Mouse (Mus musculus): ENCODE results near the gene Tenm4. TPM values are rescaled to one million over a fixed set of nuclear protein-coding genes. Genes with fewer than 3 reads are reported as not detected.

The Tenm4 gene
- polyA plus RNA-seq, 1 experiment from 2014 or later, result 36.3 TPM

- WGBS, result 49% methylated on average over 3 of the region's 3 CpGs
- no peaks in the 10 kb centered on the region for H3K9me3 ChIP-seq
- no peak overlapping the region for H3K9ac ChIP-seq
- no peak overlapping the region for H3K4me3 ChIP-seq
- 0 out of 2 replicates have a peak, but pooled peaks cover 2% of the 10 kb centered on the region for H3K4me1 ChIP-seq
- H3K4me2 ChIP-seq, result no peak overlapping the region
- H3K27me3 ChIP-seq, result no peaks in the 10 kb centered on the region
- no peak overlapping the region for H3K27ac ChIP-seq
- ATAC-seq (ENCODE audit: insufficient number of reproducible peaks, low FRiP score, low TSS enrichment, low read depth), result no peak
- no peaks in the 10 kb centered on the region for H3K36me3 ChIP-seq
Observed at GRCm38 (mm10) chr7:96363311-96363710, 192.3 kb downstream of the Tenm4 start.

DNA sequence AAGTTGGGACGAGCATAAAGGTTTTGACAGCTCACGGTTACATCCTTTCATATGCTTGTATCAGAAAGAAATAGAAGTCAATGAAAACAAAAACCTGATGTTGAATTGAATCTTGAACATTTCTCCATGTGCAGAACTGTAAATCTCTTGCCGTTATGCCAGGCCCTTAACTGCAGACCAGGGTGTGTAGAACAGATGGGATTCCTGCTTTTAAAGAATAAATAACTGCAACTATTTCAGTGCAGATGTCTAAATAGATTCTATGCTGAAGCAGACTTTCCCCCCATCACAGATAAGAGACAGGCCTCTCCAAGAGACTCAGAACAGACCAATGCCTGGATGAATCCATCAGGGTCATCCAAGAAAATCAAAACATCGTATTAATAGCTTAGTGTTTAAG, 198.9 kb downstream of the Tenm4 start:
- Histone ChIP-seq H3K4me2 (no peak overlapping the region), H3K27me3 (no peaks in the 10 kb centered on the region), H3K27ac (no peak overlapping the region), H3K9ac (no peak overlapping the region), H3K36me3 (no peaks in the 10 kb centered on the region), H3K4me1 (peaks cover 10% of the 10 kb centered on the region; the same call in 1 of the 2 replicates), H3K4me3 (no peak overlapping the region), H3K9me3 (no peaks in the 10 kb centered on the region)
- whole genome bisulfite sequencing, result 78% methylated on average over 4 of the region's 4 CpGs
- ATAC-seq (ENCODE audit: insufficient number of reproducible peaks, low FRiP score, low TSS enrichment, low read depth), result no peak

GRCm38 (mm10) chr7:96374004-96374663, 203.1 kb downstream of the Tenm4 start:
- H3K4me2 ChIP-seq, result no peak overlapping the region
- no peak for ATAC-seq (ENCODE audit: insufficient number of reproducible peaks, low FRiP score, low TSS enrichment, low read depth)

GRCm38 (mm10) chr7:96375507-96375906, 204.5 kb downstream of the Tenm4 start:
- no peak overlapping the region for H3K9ac ChIP-seq
- 31% methylated on average over 6 of the region's 6 CpGs for WGBS
- H3K4me2 ChIP-seq, result no peak overlapping the region
- H3K4me1 ChIP-seq, result peaks cover 36% of the 10 kb centered on the region
- ATAC-seq (ENCODE audit: insufficient number of reproducible peaks, low FRiP score, low TSS enrichment, low read depth), result 0 out of 2 replicates have a peak, but pooled peaks have one; percentile 49
- no peak overlapping the region for H3K27ac ChIP-seq
- no peaks in the 10 kb centered on the region for H3K36me3 ChIP-seq
- no peaks in the 10 kb centered on the region for H3K27me3 ChIP-seq
- H3K4me3 ChIP-seq, result no peak overlapping the region
- H3K9me3 ChIP-seq, result no peaks in the 10 kb centered on the region

More at GRCm38 (mm10) chr7:96374004-96374663, 203.1 kb downstream of the Tenm4 start:
- Histone ChIP-seq H3K4me3 (no peak overlapping the region), H3K27me3 (no peaks in the 10 kb centered on the region), H3K36me3 (no peaks in the 10 kb centered on the region), H3K9ac (no peak overlapping the region), H3K4me1 (peaks cover 36% of the 10 kb centered on the region), H3K9me3 (no peaks in the 10 kb centered on the region), H3K27ac (no peak overlapping the region)
- 61% methylated on average over 6 of the region's 6 CpGs for WGBS

- 26% methylated on average over 6 of the region's 6 CpGs for WGBS
- Histone ChIP-seq H3K27ac (no peak overlapping the region), H3K4me3 (no peak overlapping the region), H3K36me3 (no peaks in the 10 kb centered on the region), H3K9ac (no peak overlapping the region), H3K4me2 (no peak overlapping the region), H3K4me1 (peaks cover 8% of the 10 kb centered on the region), H3K9me3 (no peaks in the 10 kb centered on the region), H3K27me3 (no peaks in the 10 kb centered on the region)
- ATAC-seq (ENCODE audit: insufficient number of reproducible peaks, low FRiP score, low TSS enrichment, low read depth), result no peak
Observed at GRCm38 (mm10) chr7:96383686-96384528, 212.9 kb downstream of the Tenm4 start.

DNA sequence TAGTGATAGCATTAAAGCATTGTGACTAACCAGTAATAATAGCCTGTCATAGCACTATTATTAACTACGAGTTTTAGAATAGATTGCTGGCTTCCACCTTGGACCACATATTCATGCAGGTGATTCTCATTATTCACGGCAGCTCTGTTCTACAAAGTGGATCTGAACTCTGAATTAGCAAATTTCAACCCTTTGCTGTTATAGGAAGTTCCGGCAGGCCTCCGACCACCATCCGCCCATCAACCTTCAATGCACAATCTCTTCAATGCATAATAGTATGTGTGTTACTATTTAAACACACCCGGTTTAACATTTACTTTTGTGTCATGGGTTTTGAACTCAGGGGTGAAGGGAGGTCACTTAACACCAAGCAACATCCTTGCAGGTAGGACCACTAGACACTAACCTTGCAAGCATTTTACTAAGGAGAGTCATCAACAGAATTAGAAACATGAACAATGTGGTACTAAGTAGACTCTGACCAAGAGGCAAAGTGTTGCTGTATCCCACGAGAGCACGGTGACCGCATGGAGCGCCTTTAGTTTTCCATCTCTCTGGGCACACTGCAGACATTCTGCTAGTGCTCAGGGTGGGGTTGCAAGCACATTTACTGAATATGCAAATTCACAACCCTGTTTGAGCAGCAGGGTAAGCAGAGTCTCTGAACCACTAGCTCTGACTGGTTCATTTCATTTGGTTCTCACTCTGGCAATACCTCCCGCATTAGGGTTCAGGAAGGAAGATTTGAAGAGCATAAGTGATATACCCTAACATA, 213.9 kb downstream of the Tenm4 start:
- ATAC-seq (ENCODE audit: insufficient number of reproducible peaks, low FRiP score, low TSS enrichment, low read depth), result no peak
- H3K36me3 ChIP-seq, result no peaks in the 10 kb centered on the region
- peaks cover 8% of the 10 kb centered on the region for H3K4me1 ChIP-seq
- H3K27me3 ChIP-seq, result no peaks in the 10 kb centered on the region
- no peak overlapping the region for H3K4me3 ChIP-seq
- no peaks in the 10 kb centered on the region for H3K9me3 ChIP-seq
- 79% methylated on average over 11 of the region's 11 CpGs for WGBS
- H3K4me2 ChIP-seq, result no peak overlapping the region
- H3K9ac ChIP-seq, result no peak overlapping the region
- no peak overlapping the region for H3K27ac ChIP-seq

- Histone ChIP-seq H3K27me3 (no peaks in the 10 kb centered on the region), H3K36me3 (no peaks in the 10 kb centered on the region), H3K4me2 (no peak overlapping the region), H3K4me1 (peaks cover 8% of the 10 kb centered on the region), H3K9ac (no peak overlapping the region), H3K27ac (no peak overlapping the region), H3K4me3 (no peak overlapping the region), H3K9me3 (no peaks in the 10 kb centered on the region)
- no peak for ATAC-seq (ENCODE audit: insufficient number of reproducible peaks, low FRiP score, low TSS enrichment, low read depth)
- WGBS, result 73% methylated on average over 7 of the region's 7 CpGs
Observed at GRCm38 (mm10) chr7:96385850-96386249, 214.8 kb downstream of the Tenm4 start.

DNA sequence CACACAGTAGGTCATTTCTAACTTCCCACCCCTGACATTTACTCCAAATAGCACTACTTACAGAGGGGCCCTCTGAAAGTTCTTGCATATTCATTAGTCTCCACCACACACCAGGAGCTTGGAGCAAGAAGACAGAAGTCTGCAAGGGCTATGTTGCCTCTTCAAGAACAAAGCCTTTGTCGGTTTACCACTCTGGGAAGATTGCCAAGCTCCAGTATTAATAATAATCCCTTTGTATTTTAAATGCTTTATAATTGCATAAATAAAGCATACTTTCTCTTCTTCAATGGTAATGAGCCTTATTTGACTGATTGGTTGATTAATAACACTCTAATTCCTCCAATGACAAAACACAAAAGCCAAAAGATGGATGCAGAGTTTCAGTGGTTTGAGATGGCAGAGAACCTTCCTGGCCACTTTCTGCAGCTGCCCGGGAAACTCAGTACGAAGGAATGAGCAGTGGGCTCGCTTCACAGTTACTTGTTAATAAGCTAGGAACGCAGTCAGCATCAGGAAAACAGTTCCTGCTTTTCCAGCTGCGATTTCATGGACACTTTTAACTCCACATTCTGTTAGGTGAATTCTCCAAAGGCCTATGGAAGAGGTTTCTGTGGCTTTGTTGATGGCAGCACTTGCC, 219.1 kb downstream of the Tenm4 start:
- Histone ChIP-seq H3K4me1 (no peaks in the 10 kb centered on the region), H3K9me3 (no peaks in the 10 kb centered on the region), H3K27ac (no peak overlapping the region), H3K27me3 (no peaks in the 10 kb centered on the region), H3K4me2 (no peak overlapping the region), H3K9ac (no peak overlapping the region), H3K4me3 (no peak overlapping the region), H3K36me3 (no peaks in the 10 kb centered on the region)
- WGBS, result 27% methylated on average over 6 of the region's 6 CpGs
- no peak for ATAC-seq (ENCODE audit: insufficient number of reproducible peaks, low FRiP score, low TSS enrichment, low read depth)

DNA sequence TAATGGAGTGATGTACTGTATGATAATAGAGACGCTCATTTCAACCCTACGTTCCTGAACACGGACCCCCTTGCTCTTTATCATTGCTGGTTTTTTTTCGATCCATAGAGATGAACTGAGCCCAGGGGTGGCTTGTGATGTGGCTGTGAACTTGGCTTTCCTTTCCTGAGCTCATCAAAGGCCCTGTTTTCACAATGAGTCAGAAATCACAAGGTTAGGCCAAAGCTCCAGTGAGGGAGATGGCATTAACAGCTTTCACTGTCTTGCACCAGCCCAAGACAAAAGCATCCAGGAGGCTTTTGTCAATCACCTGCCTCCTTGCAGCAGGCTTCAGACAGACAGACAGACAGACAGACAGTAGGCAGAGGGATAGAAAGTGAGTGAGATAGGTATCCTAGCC, 219.8 kb downstream of the Tenm4 start:
- H3K4me3 ChIP-seq, result no peak overlapping the region
- WGBS, result 87% methylated on average over 4 of the region's 4 CpGs
- H3K4me1 ChIP-seq, result no peaks in the 10 kb centered on the region
- H3K9me3 ChIP-seq, result no peaks in the 10 kb centered on the region
- no peak for ATAC-seq (ENCODE audit: insufficient number of reproducible peaks, low FRiP score, low TSS enrichment, low read depth)
- no peak overlapping the region for H3K4me2 ChIP-seq
- no peaks in the 10 kb centered on the region for H3K27me3 ChIP-seq
- no peaks in the 10 kb centered on the region for H3K36me3 ChIP-seq
- no peak overlapping the region for H3K27ac ChIP-seq
- no peak overlapping the region for H3K9ac ChIP-seq

- H3K27me3 ChIP-seq, result no peaks in the 10 kb centered on the region
- H3K4me3 ChIP-seq, result no peak overlapping the region
- no peaks in the 10 kb centered on the region for H3K4me1 ChIP-seq
- no peak overlapping the region for H3K27ac ChIP-seq
- no peak overlapping the region for H3K9ac ChIP-seq
- WGBS, result 79% methylated on average over 6 of the region's 6 CpGs
- ATAC-seq (ENCODE audit: insufficient number of reproducible peaks, low FRiP score, low TSS enrichment, low read depth), result no peak
- no peaks in the 10 kb centered on the region for H3K36me3 ChIP-seq
- no peaks in the 10 kb centered on the region for H3K9me3 ChIP-seq
- H3K4me2 ChIP-seq, result no peak overlapping the region
Observed at GRCm38 (mm10) chr7:96391797-96392472, 220.9 kb downstream of the Tenm4 start.

DNA sequence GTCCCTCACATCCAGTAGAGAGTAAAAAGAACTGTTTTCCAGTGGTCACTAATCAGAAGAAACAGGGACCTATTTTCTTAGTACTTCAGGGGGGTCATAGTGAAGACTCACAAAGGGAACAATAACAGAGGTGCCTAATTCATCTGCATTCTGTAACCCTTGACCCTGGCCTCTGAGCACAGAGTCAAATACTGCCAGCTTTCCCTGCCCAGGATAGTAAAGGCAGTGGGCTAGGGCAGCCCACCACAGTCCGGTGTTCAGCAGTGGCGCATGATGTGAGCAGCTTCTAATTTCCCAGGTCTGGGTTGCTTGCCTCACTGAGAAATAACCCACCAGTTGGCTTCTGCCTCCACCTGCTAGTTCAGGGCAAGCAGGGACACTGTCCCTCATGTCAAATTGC, 221.6 kb downstream of the Tenm4 start:
- H3K27me3 ChIP-seq, result no peaks in the 10 kb centered on the region
- 89% methylated on average over 2 of the region's 2 CpGs for WGBS
- no peak overlapping the region for H3K4me2 ChIP-seq
- ATAC-seq (ENCODE audit: insufficient number of reproducible peaks, low FRiP score, low TSS enrichment, low read depth), result no peak
- H3K4me3 ChIP-seq, result no peak overlapping the region
- no peaks in the 10 kb centered on the region for H3K9me3 ChIP-seq
- H3K9ac ChIP-seq, result no peak overlapping the region
- H3K36me3 ChIP-seq, result no peaks in the 10 kb centered on the region
- no peak overlapping the region for H3K27ac ChIP-seq
- no peaks in the 10 kb centered on the region for H3K4me1 ChIP-seq
